Mouse (Mus musculus) layer of hippocampus, postnatal 36 days (tissue): ENCODE data around the gene Tent5c. TPM values are rescaled to one million over a fixed set of nuclear protein-coding genes. Genes with fewer than 3 reads are reported as not detected.

Experiments
- DNase-seq, 2 experiments: peaks; one replicate each; pipeline ENCODE4 v3.0.0; 2022
- total RNA-seq, 2 experiments: library from RNA; stranded (reverse); gene quantifications; 2 replicates each; pipeline ENCODE4 v1.2.3; 2021

Gene Tent5c
- total RNA-seq, result 1 to 10 TPM; 2.2 to 2.4 TPM

- DNase-seq, result peak; percentile 88
Measured at GRCm38 (mm10) chr3:100489133-100490009, at the start of gene Tent5c. TSS of gene Tent5c (minus strand) at chr3:100489324.

GRCm38 (mm10) chr3:100536686-100537085, 47.6 kb upstream of the Tent5c start:
- no peak for DNase-seq

GRCm38 (mm10) chr3:100535902-100536301, 46.8 kb upstream of the Tent5c start:
- no peak for DNase-seq

GRCm38 (mm10) chr3:100535298-100535697, 46.2 kb upstream of the Tent5c start:
- no peak for DNase-seq

GRCm38 (mm10) chr3:100534394-100534793, 45.3 kb upstream of the Tent5c start:
- no peak for DNase-seq

- peak in 1 of 2 experiments; percentile 7 for DNase-seq
Measured at GRCm38 (mm10) chr3:100533429-100533828, 44.3 kb upstream of the Tent5c start.

GRCm38 (mm10) chr3:100530919-100531318, 41.8 kb upstream of the Tent5c start:
- DNase-seq, result no peak

GRCm38 (mm10) chr3:100530244-100530788, 41.2 kb upstream of the Tent5c start:
- DNase-seq, result no peak

- DNase-seq, result no peak
Measured at GRCm38 (mm10) chr3:100522671-100523070, 33.5 kb upstream of the Tent5c start.

- no peak for DNase-seq
Measured at GRCm38 (mm10) chr3:100521626-100522025, 32.5 kb upstream of the Tent5c start.

- DNase-seq, result no peak
Measured at GRCm38 (mm10) chr3:100515754-100516141, 26.6 kb upstream of the Tent5c start.

- no peak for DNase-seq
Measured at GRCm38 (mm10) chr3:100515093-100515753, 26.1 kb upstream of the Tent5c start.

GRCm38 (mm10) chr3:100507174-100507573, 18.1 kb upstream of the Tent5c start:
- no peak for DNase-seq

- DNase-seq, result no peak
Measured at GRCm38 (mm10) chr3:100506715-100507114, 17.6 kb upstream of the Tent5c start.

GRCm38 (mm10) chr3:100503882-100504281, 14.8 kb upstream of the Tent5c start:
- no peak for DNase-seq

- no peak for DNase-seq
Measured at GRCm38 (mm10) chr3:100502516-100502915, 13.4 kb upstream of the Tent5c start.

GRCm38 (mm10) chr3:100501899-100502298, 12.8 kb upstream of the Tent5c start:
- no peak for DNase-seq

- DNase-seq, result no peak
Measured at GRCm38 (mm10) chr3:100496081-100496480, 7.0 kb upstream of the Tent5c start.

GRCm38 (mm10) chr3:100495456-100495855, 6.3 kb upstream of the Tent5c start:
- DNase-seq, result no peak

- no peak for DNase-seq
Measured at GRCm38 (mm10) chr3:100494912-100495311, 5.8 kb upstream of the Tent5c start.

GRCm38 (mm10) chr3:100490010-100490300, 831 bp upstream of the Tent5c start:
- DNase-seq, result no peak

- peak; percentile 36 to 40 for DNase-seq
Measured at GRCm38 (mm10) chr3:100488251-100489132, 632 bp downstream of the Tent5c start.

GRCm38 (mm10) chr3:100487046-100487445, 2.1 kb downstream of the Tent5c start:
- no peak for DNase-seq
